Mouse (Mus musculus): ENCODE measurements around the gene Gm35315.
"Not testable (repeated sequence)": the region's sequence is repeated elsewhere in the genome, so short reads cannot be mapped to it uniquely, and the experiment has no call there.

Gene Gm35315

GRCm38 (mm10) chr5:110100921-110101631 lies 6.9 kb upstream of the Gm35315 start:
- peak in 1 of 2 experiments; percentile 70 for DNase-seq

GRCm38 (mm10) chr5:110099656-110100580 lies 5.7 kb upstream of the Gm35315 start, which contains the start of gene Plcxd1:
Plcxd1 (plus strand) TSS chr5:110099969.
- peak in 1 of 2 experiments; percentile 40 for DNase-seq

GRCm38 (mm10) chr5:110098991-110099477 lies 4.8 kb upstream of the Gm35315 start:
- DNase-seq, result peak in 1 of 2 experiments; percentile 43

GRCm38 (mm10) chr5:110094847-110095213 lies 610 bp upstream of the Gm35315 start:
- no peak for DNase-seq

- peak in 1 of 2 experiments; percentile 66 for DNase-seq
Measured at GRCm38 (mm10) chr5:110091546-110091945, 2.7 kb downstream of the Gm35315 start.

GRCm38 (mm10) chr5:110086161-110086866 lies 7.9 kb downstream of the Gm35315 start:
- no peak for DNase-seq

- no peak for DNase-seq
Measured at GRCm38 (mm10) chr5:110082961-110083360, 11.3 kb downstream of the Gm35315 start.

- DNase-seq, result not testable (repeated sequence)
Measured at GRCm38 (mm10) chr5:110072413-110072812, 21.8 kb downstream of the Gm35315 start, which contains the start of gene Gm17655. Gm17655 (minus strand) TSS chr5:110072513.

GRCm38 (mm10) chr5:110057637-110058408 lies 36.4 kb downstream of the Gm35315 start:
- peak; percentile 72 to 75 for DNase-seq

All from thymus, adult 18-20 months (tissue).